Mouse (Mus musculus) megakaryocyte-erythroid progenitor cell, adult 5-6 weeks (primary cell): ENCODE measurements around the gene Olfr32. TPM values are rescaled to one million over a fixed set of nuclear protein-coding genes. Genes with fewer than 3 reads are reported as not detected.
A peak's percentile ranks its signal among the peaks of the same experiment; 100 is the strongest.
"Not testable (repeated sequence)": the region's sequence is repeated elsewhere in the genome, so short reads cannot be mapped to it uniquely, and the experiment has no call there.

Experiments
- ATAC-seq: replicated peaks from 2 replicates; pipeline ENCODE4 v1.8.0; 2016; ENCODE audit warnings: mild to moderate bottlenecking, inconsistent platforms; ENCODE audit not compliant: severe bottlenecking, poor library complexity, low FRiP score, low TSS enrichment
- total RNA-seq, 2 experiments: library from RNA; stranded (forward) in 1 of 2; stranded (reverse) in 1 of 2; fragments of 200-1000, 215-1000 nt in 1 of 2; fragments of >200 nt in 1 of 2; fragmentation: Nextera tagmentation in 1 of 2; gene quantifications; 2 replicates each; pipeline ENCODE4 v1.2.3; 2014 to 2017

Gene Olfr32
- total RNA-seq (2014; fragmentation: Nextera tagmentation) (not detected in 2 replicates), total RNA-seq (2017) (not detected in 2 replicates)

DNA sequence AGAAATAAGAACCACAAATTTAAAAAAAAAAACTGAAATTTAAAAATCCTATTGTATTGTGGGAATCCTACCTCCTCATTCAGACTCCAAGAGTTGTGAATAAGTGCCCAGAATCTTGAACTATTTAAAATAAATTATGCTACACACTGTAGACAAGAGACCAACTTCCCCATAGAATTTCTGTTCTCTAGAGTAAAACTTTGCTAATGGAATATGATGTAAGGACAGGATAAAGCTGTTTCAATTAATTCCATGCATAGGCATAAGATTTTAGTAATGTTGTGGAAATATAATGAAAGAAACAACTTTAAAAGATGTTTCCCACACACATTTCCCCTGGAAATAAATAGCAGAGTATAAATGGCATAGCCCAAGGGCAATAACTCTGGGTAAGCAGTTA lies at the start of gene Olfr32:
Gene Olfr32 (minus strand): TSS at position 101 of the 400 bp plus-strand sequence.
- no peak for ATAC-seq

DNA sequence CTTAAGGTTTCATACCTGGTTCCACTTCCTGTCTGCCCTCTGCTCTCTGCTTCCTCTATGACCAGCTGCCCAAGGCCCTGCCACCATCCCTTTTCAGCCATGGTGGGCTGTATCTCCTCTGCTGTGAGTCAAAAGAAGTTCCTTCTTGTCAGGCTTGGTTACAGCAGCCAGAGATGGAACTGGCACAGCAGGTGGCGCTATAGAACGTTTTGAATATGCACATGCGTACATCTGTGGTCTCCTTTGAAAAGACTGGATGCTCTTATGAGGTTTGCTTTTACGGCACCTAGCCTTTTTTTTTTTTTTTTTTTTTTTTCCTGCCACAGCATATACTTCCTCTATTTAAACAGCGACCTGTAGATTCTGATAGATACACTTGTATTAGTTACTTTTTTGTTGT lies 45.0 kb upstream of the Olfr32 start:
- peak; percentile 81 for ATAC-seq

DNA sequence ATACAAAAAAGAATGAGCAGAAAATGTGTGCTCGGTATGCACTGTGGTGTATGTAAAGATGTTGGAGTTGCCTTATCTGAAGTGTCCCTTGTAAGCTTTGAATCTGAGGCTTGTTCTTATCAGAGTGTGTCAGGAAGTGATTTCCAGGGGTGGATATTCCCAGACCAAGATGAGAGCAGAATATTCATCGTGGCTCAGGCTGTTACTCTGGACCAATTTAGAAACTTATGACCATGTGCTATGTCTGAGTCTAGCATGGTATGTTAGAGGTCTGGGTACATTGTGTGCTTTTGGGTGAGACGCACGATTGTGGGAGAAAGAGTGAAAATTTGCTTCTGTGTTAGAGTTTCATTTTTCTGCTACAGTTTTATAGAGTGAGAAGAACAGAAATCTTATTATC lies 44.0 kb upstream of the Olfr32 start:
- ATAC-seq, result not testable (repeated sequence)

DNA sequence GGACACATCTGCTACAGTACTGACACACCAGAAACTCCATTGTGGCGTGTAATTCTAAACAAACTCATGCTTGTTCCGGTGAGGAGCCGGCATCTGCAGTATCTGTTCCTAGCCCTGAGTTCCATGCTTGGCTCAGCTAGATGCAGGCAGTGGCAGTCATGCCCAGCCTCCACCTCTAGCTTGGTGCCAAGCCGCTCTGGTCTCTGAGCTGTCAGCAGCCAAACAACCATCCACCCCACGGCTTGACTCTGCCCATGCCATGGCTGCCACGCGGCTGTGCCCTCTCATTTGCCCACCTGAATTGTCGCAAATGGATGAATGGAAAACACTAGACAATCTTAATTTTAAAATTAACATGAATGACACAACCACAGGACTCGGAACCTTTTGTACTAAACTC lies 11.8 kb upstream of the Olfr32 start:
- ATAC-seq, result no peak

DNA sequence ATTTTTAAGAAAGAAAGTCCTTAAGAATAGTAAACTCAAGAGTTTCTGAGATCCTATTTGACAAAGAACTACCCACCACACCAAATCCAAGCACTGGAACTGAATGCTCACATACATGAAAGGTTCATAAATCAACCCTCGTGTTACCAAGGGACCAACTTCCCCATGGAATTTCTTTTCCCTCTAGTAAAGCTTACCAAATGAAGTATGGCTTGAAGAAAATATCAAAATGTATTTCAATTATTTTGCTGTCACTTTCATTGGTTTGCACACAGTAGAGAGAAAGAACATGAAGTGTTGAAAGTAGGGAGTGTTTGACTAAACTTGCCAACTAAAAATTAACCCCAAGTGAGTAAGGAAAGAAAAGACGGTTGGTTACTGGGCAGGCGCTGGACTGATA lies 10.9 kb upstream of the Olfr32 start, which contains the start of gene Olfr1270:
Gene Olfr1270 (minus strand): TSS at position 101 of the 400 bp plus-strand sequence.
- no peak for ATAC-seq

DNA sequence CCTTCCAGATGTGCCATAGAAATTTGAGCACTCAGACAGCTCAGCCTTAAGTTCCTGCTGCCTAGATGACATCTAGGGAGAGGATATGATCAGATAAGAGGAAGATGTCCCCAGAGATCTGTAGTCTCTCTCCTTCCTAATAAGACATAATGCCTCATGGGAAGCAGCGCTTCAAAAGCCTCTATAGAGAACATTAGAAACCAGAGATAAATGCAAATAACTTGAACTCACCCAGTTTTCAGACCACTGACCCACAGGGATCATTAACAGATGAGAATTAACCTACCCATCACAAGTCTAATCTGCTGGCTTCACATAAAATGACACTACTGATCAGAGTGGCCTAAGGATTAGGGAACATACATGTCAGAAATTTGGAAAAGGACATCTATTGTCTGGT lies 20.8 kb downstream of the Olfr32 start, which contains the start of gene Olfr1269:
Gene Olfr1269 (minus strand): TSS at position 101 of the 400 bp plus-strand sequence.
- no peak for ATAC-seq

Other genes with a start within 250 kb of the Olfr32 start
- not detected in 2 replicates for gene Olfr1258, start 215.0 kb downstream of the Olfr32 start, total RNA-seq (2014; fragmentation: Nextera tagmentation)
- not detected in 2 replicates for gene Olfr1258, start 215.0 kb downstream of the Olfr32 start, total RNA-seq (2017)
- gene Olfr1259, start 193.6 kb downstream of the Olfr32 start, total RNA-seq (2014; fragmentation: Nextera tagmentation), result not detected in 2 replicates
- gene Olfr1259, start 193.6 kb downstream of the Olfr32 start, total RNA-seq (2017), result not detected in 2 replicates
- gene Olfr1260, start 168.0 kb downstream of the Olfr32 start, total RNA-seq (2014; fragmentation: Nextera tagmentation), result not detected in 2 replicates
- not detected in 2 replicates for gene Olfr1260, start 168.0 kb downstream of the Olfr32 start, total RNA-seq (2017)
- not detected in 2 replicates for gene Olfr1261, start 151.1 kb downstream of the Olfr32 start, total RNA-seq (2014; fragmentation: Nextera tagmentation)
- gene Olfr1261, start 151.1 kb downstream of the Olfr32 start, total RNA-seq (2017), result not detected in 2 replicates
- gene Olfr1262, start 142.2 kb downstream of the Olfr32 start, total RNA-seq (2014; fragmentation: Nextera tagmentation), result not detected in 2 replicates
- gene Olfr1262, start 142.2 kb downstream of the Olfr32 start, total RNA-seq (2017), result not detected in 2 replicates
- gene Olfr1263, start 130.2 kb downstream of the Olfr32 start, total RNA-seq (2014; fragmentation: Nextera tagmentation), result not detected in 2 replicates
- gene Olfr1263, start 130.2 kb downstream of the Olfr32 start, total RNA-seq (2017), result not detected in 2 replicates
- not detected in 2 replicates for gene Olfr1264, start 116.7 kb downstream of the Olfr32 start, total RNA-seq (2014; fragmentation: Nextera tagmentation)
- gene Olfr1264, start 116.7 kb downstream of the Olfr32 start, total RNA-seq (2017), result not detected in 2 replicates
- gene Olfr1265, start 107.0 kb downstream of the Olfr32 start, total RNA-seq (2014; fragmentation: Nextera tagmentation), result not detected in 2 replicates
- not detected in 2 replicates for gene Olfr1265, start 107.0 kb downstream of the Olfr32 start, total RNA-seq (2017)
- not detected in 2 replicates for gene Olfr140, start 78.7 kb downstream of the Olfr32 start, total RNA-seq (2014; fragmentation: Nextera tagmentation)
- not detected in 2 replicates for gene Olfr140, start 78.7 kb downstream of the Olfr32 start, total RNA-seq (2017)
- not detected in 2 replicates for gene Olfr1269, start 20.9 kb downstream of the Olfr32 start, total RNA-seq (2014; fragmentation: Nextera tagmentation)
- not detected in 2 replicates for gene Olfr1269, start 20.9 kb downstream of the Olfr32 start, total RNA-seq (2017)
- not detected in 2 replicates for gene Olfr1270, start 10.8 kb upstream of the Olfr32 start, total RNA-seq (2014; fragmentation: Nextera tagmentation)
- not detected in 2 replicates for gene Olfr1270, start 10.8 kb upstream of the Olfr32 start, total RNA-seq (2017)
- gene Olfr1506, start 82.2 kb upstream of the Olfr32 start, total RNA-seq (2014; fragmentation: Nextera tagmentation), result not detected in 2 replicates
- not detected in 2 replicates for gene Olfr1506, start 82.2 kb upstream of the Olfr32 start, total RNA-seq (2017)
- not detected in 2 replicates for gene Olfr142, start 115.3 kb upstream of the Olfr32 start, total RNA-seq (2014; fragmentation: Nextera tagmentation)
- not detected in 2 replicates for gene Olfr142, start 115.3 kb upstream of the Olfr32 start, total RNA-seq (2017)
- not detected in 2 replicates for gene Olfr1271, start 128.7 kb upstream of the Olfr32 start, total RNA-seq (2014; fragmentation: Nextera tagmentation)
- not detected in 2 replicates for gene Olfr1271, start 128.7 kb upstream of the Olfr32 start, total RNA-seq (2017)
- not detected in 2 replicates for gene Olfr1272, start 150.5 kb upstream of the Olfr32 start, total RNA-seq (2014; fragmentation: Nextera tagmentation)
- gene Olfr1272, start 150.5 kb upstream of the Olfr32 start, total RNA-seq (2017), result not detected in 2 replicates
- 0.37 TPM in 1 of 2 replicates, not detected in the other for gene Gm13769, start 179.9 kb upstream of the Olfr32 start, total RNA-seq (2014; fragmentation: Nextera tagmentation)
- gene Gm13769, start 179.9 kb upstream of the Olfr32 start, total RNA-seq (2017), result not detected in 2 replicates